Mouse (Mus musculus) cortical plate, adult 2 months (tissue): ENCODE data around the gene Mapkap1.

ENCODE experiments used
- CTCF ChIP-seq: fragments of 200-500 bp; IDR thresholded peaks from 2 replicates; pipeline ENCODE4 v1.5.1; 2011; ENCODE audit warnings: mild to moderate bottlenecking, control low read depth, low read length; ENCODE audit not compliant: insufficient read depth; ENCODE audit errors: extremely low read depth
- POLR2A ChIP-seq: fragments of 200-500 bp; IDR thresholded peaks from 2 replicates; pipeline ENCODE4 v1.6.1; 2011; ENCODE audit warnings: mild to moderate bottlenecking, low read length, control low read depth; ENCODE audit not compliant: insufficient read depth; ENCODE audit errors: extremely low read depth

DNA sequence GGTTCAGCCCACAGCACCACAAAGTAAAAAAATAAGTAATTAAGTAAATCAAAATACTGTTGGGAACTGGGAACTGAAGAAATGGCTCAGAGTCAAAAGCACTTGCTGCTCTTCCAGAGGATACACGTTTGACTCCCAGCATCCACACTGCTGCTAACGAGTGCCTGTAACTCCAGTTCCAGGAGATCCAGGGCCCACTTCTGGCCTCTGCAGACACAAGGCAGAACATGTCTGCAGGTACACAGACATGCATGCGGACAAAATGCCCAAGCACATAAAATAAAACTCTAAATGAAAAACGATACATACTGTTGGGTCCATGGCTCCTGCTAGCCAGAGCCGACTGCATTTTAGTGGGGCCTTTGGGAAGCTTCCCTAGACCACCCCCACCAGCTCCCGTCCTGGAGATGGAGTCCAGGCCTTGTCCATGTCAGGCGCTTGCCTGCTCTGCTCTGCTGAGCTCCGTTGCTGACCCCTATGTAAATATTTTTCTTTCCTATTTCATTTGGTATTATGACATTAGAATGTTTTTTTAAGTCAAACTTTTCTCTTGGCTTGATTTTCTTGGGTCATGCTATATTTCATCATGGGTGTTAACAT lies 185.9 kb downstream of the Mapkap1 start:
- no peak for TF ChIP-seq POLR2A
- TF ChIP-seq CTCF, result no peak
